Mouse (Mus musculus) embryo, embryonic 10.5 days (tissue): Measurements from ENCODE around the gene Olfr2.

Experiments
- DNase-seq: peaks from one replicate; pipeline ENCODE4 v3.0.0-alpha.2; 2015; ENCODE audit warnings: low spot score

Gene Olfr2

GRCm38 (mm10) chr7:107005972-107006371 is at the start of gene Olfr2:
Olfr2 (minus strand) TSS chr7:107006072.
- no peak for DNase-seq

- DNase-seq = no peak
Measured at GRCm38 (mm10) chr7:107047578-107047977, 41.7 kb upstream of the Olfr2 start.

GRCm38 (mm10) chr7:107045833-107046232 is 40.0 kb upstream of the Olfr2 start:
- peak; percentile 81 for DNase-seq

- no peak for DNase-seq
Measured at GRCm38 (mm10) chr7:107044407-107044806, 38.5 kb upstream of the Olfr2 start.

- DNase-seq = no peak
Measured at GRCm38 (mm10) chr7:107043136-107043535, 37.3 kb upstream of the Olfr2 start.

GRCm38 (mm10) chr7:107039934-107040563 is 34.2 kb upstream of the Olfr2 start:
- DNase-seq = no peak

GRCm38 (mm10) chr7:107030874-107031273 is 25.0 kb upstream of the Olfr2 start, which contains the start of gene Olfr713:
Olfr713 (plus strand) TSS chr7:107031174.
- no peak for DNase-seq

GRCm38 (mm10) chr7:107004169-107004568 is 1.7 kb downstream of the Olfr2 start:
- no peak for DNase-seq

GRCm38 (mm10) chr7:107000798-107001197 is 5.1 kb downstream of the Olfr2 start:
- no peak for DNase-seq

GRCm38 (mm10) chr7:106985236-106985635 is 20.6 kb downstream of the Olfr2 start:
- no peak for DNase-seq

GRCm38 (mm10) chr7:106975353-106975752 is 30.5 kb downstream of the Olfr2 start, which contains the start of gene Olfr711:
Olfr711 (minus strand) TSS chr7:106975453.
- no peak for DNase-seq

- peak; percentile 3 for DNase-seq
Measured at GRCm38 (mm10) chr7:106967503-106967902, 38.4 kb downstream of the Olfr2 start.

- no peak for DNase-seq
Measured at GRCm38 (mm10) chr7:106963837-106964236, 42.0 kb downstream of the Olfr2 start, which contains the start of gene Olfr6. Olfr6 (minus strand) TSS chr7:106963937.

GRCm38 (mm10) chr7:106948212-106948611 is 57.7 kb downstream of the Olfr2 start, which contains the start of gene Olfr710:
Olfr710 (minus strand) TSS chr7:106948312.
- DNase-seq = no peak
